Mouse (Mus musculus) lung, adult 2 months (tissue): ENCODE results near the gene Adgrg3. TPM values are rescaled to one million over a fixed set of nuclear protein-coding genes. Genes with fewer than 3 reads are reported as not detected.

Source experiments
- DNase-seq: peaks from one replicate; pipeline ENCODE4 v3.0.0; 2022
- H3K4me1 ChIP-seq: fragments of 200-500 bp; 2 replicates; pipeline ENCODE4 v1.6.1; 2011; ENCODE audit warnings: low read length; ENCODE audit not compliant: control insufficient read depth, insufficient read depth
- H3K4me3 ChIP-seq: fragments of 200-500 bp; replicated peaks from 2 replicates; pipeline ENCODE3; 2011; ENCODE audit warnings: low read depth, mild to moderate bottlenecking, control low read depth, low read length; ENCODE audit errors: extremely low read depth
- CTCF ChIP-seq: fragments of 200-500 bp; IDR thresholded peaks from 2 replicates; pipeline ENCODE4 v1.5.1; 2011; ENCODE audit warnings: mild to moderate bottlenecking, low read length, control low read depth; ENCODE audit not compliant: insufficient read depth
- POLR2A ChIP-seq: fragments of 200-500 bp; IDR thresholded peaks from 2 replicates; pipeline ENCODE4 v1.6.1; 2011; ENCODE audit warnings: low read depth, mild to moderate bottlenecking, control low read depth, low read length, borderline replicate concordance; ENCODE audit errors: extremely low read depth
- WGBS: fragments of 180-500 bp; shearing (Covaris S2); methylation state at CpG from one replicate; pipeline ENCODE4 v1.1.7; 2018; 5-methylcytosine and 5-hydroxymethylcytosine counted together
- polyA plus RNA-seq: library from polyadenylated mRNA; depleted of rRNA; stranded (reverse); fragments of >200 nt; gene quantifications from 2 replicates; pipeline ENCODE4 v1.2.3, GENCODE M21; 2012

Gene Adgrg3
- polyA plus RNA-seq, 1 experiment = 15.4 TPM

GRCm38 (mm10) chr8:94992010-94992409 is 25.5 kb upstream of the Adgrg3 start:
- no peak overlapping the region for H3K4me3 ChIP-seq
- TF ChIP-seq POLR2A = no peak
- TF ChIP-seq CTCF = no peak
- no peak for DNase-seq
- 71% methylated on average over 4 of the region's 4 CpGs for WGBS
- H3K4me1 ChIP-seq = peaks cover 22% of the 10 kb centered on the region

DNA sequence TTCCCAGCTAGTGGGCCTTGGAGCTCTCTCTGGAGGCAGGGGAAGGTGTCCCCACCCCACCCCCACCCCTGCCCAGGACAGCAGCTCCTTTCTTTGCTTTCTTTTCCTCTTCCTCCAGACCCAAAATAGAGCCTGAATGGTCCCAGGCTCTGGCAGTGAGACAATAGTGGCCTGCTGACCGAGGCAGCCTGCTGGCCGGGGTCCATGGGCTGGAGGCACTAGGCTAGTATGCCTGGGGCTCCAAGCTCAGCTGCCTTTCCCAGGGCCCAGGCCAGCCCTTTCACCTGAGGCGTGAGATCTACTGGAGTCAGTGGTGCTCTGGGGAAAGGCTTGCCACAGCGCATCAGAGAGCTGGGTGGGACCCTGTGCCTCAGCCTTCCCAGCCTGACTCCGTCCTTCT is 25.0 kb upstream of the Adgrg3 start:
- TF ChIP-seq CTCF (no peak), POLR2A (no peak)
- no peak for DNase-seq

DNA sequence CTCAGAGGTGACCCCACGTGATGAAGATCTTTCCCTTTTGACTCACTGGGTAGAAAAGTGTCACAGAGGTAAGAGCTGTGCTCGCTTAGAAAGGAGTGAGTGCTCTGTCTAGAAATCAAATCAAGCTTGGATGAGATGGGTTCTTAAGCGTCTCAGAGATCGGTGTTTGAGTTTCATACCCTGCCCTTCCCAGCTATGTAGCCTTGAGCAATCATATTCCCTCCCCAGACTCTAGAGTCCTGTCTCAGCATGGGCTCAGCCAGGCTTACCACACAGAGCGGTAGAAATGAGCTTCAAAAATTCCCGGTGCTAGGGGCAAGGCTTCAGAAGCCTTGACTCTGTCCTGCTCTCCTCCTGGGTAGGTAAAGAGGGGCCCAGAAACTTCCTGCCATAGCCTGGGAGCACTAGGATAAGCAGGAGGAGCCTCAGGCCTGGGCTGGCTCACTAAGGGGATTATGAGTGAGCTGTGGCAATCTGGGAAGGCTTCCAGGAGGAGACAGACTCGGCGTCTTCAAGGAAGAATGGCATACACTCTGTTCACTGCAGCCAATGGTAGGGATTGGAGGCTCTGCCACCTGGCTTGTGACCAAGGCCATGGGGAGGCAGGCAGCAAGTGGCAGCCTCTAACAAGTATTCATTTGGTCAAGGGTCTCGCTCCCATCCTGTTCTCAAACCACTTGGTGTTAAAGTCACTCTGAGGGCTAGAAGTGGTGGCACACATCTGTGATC is 24.3 kb upstream of the Adgrg3 start:
- no peak for DNase-seq
- WGBS = 48% methylated on average over 9 of the region's 9 CpGs
- H3K4me1 ChIP-seq = peaks cover 24% of the 10 kb centered on the region

More for the DNA sequence above, 25.0 kb upstream of the Adgrg3 start:
- WGBS = 26% methylated on average over 5 of the region's 5 CpGs
- H3K4me3 ChIP-seq = no peak overlapping the region
- H3K4me1 ChIP-seq = peaks cover 24% of the 10 kb centered on the region

DNA sequence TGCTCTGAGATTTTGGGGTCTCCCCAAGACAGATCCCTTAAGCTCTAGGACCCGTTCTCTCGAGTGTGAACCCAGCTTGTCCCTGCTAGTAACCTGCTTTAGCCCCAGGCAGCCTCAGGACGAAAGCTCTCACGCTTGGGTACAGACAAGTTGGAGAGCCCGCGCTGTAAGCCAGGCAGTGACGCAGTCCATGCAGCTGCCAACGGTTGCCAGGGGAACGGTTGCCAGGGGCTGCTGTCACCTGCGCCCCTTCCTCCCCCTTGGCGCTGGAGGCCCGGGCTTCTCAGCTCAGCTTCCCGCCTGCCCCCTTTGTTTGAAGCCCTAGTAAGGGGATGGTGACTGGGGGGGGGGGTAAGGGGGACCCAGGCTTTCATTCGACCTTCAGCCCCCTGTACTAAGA is 23.5 kb upstream of the Adgrg3 start:
- no peak for TF ChIP-seq POLR2A
- TF ChIP-seq CTCF = no peak
- no peak overlapping the region for H3K4me3 ChIP-seq
- 17% methylated on average over 14 of the region's 14 CpGs for WGBS
- no peak for DNase-seq
- H3K4me1 ChIP-seq = peaks cover 25% of the 10 kb centered on the region

More for the DNA sequence above, 24.3 kb upstream of the Adgrg3 start:
- H3K4me3 ChIP-seq = no peak overlapping the region
- TF ChIP-seq POLR2A (no peak), CTCF (no peak)

DNA sequence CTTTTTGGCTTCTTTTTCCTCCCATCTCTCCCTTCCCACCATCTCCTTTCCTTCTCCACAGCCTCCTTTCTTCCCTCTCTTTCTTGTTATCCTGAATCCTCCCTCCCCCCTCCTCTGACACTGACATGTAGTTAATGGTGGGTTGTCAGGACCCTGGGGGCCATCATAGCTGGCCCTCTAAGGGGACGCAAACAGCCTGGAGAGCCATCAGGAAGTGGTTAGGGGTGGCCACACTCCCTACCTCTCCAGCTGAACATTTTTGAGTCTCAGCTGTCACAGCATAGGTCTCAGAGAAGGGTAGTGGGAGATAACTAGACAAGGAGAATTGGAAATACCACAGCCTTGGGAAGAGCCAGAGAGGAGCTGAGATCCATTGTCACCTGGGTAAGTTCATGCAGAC is 23.0 kb upstream of the Adgrg3 start:
- no peak overlapping the region for H3K4me3 ChIP-seq
- 63% methylated on average over 1 of the region's 1 CpGs for WGBS
- DNase-seq = no peak
- H3K4me1 ChIP-seq = peaks cover 30% of the 10 kb centered on the region
- TF ChIP-seq CTCF = no peak
- no peak for TF ChIP-seq POLR2A

GRCm38 (mm10) chr8:94995336-94995893 is 22.1 kb upstream of the Adgrg3 start:
- peaks cover 38% of the 10 kb centered on the region for H3K4me1 ChIP-seq
- DNase-seq = no peak
- WGBS = 61% methylated on average over 5 of the region's 5 CpGs
- no peak for TF ChIP-seq POLR2A
- no peak for TF ChIP-seq CTCF
- no peak overlapping the region for H3K4me3 ChIP-seq

DNA sequence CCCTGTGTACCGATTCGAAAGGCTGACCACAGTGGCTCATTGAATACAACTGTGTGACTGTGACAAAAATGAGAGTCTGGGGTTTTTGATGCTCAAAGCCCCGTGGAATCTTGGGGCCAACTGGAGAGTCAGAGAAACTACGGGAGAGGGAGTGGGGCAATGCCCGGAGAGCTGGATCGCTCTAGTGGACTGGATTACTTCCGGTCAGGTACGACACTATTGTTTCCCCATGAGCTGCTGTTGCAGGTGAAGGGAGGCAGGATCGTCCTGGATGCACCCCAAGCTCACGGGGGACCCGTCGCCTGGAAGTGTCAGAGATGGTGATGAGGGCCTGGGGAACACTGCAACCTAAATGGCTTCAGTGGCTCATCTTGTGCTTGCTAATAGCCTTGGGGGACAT is 21.5 kb upstream of the Adgrg3 start:
- DNase-seq = no peak
- Histone ChIP-seq H3K4me3 (no peak overlapping the region), H3K4me1 (peaks cover 41% of the 10 kb centered on the region)
- TF ChIP-seq CTCF (no peak), POLR2A (no peak)
- WGBS = 77% methylated on average over 12 of the region's 12 CpGs

DNA sequence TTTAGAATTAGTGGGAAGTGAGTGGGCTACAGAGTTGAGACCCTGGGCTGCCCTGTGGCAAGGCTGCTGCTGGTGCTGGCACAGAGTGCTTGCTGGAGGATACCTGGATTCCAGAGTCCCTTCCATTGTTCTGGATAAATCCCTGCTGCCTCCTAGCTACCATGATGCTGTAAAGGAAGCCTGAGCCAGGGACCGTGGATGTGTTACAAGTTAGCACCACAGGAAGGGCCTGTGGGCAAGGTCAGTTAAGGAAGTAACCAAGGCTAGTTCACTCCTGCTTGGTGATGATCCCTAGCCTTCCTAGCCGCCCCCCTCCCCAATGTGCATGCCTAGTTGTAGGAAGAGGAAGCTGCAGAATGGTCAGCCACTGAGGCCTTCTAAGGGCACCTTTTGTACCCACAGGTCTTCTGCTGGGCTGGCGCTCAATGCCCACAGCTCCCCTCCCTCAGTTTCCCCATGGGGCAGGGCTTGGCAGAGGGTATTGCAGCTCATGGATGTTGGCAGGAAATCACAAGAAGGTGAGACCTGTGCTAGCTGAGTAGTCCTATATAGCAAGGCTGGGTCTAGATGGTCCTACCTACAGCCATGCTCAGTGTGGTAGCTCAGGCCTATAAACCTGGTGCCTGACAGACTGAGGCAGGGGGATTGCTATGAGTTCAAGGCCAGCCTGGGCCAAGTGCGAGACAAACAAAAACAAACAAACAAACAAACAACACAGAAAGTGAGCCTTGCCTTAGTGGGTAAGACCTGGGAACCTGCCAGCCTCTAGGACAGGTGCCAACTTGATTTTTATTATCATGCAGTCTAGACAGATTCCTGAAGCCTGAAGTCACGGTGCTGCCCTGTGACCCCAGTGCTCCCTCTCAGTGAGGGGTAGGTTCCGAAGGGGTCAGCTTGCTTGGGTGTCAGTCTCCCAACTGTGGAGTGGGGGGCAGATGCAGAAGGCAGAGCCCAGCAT is 20.3 kb upstream of the Adgrg3 start:
- no peak for DNase-seq
- TF ChIP-seq CTCF (no peak), POLR2A (no peak)
- no peak overlapping the region for H3K4me3 ChIP-seq
- H3K4me1 ChIP-seq = peaks cover 42% of the 10 kb centered on the region
- WGBS = 49% methylated on average over 6 of the region's 6 CpGs

GRCm38 (mm10) chr8:94997857-94998243 is 19.6 kb upstream of the Adgrg3 start:
- DNase-seq = no peak
- Histone ChIP-seq H3K4me3 (no peak overlapping the region), H3K4me1 (peaks cover 37% of the 10 kb centered on the region)
- TF ChIP-seq CTCF (no peak), POLR2A (no peak)
- WGBS = 57% methylated on average over 6 of the region's 6 CpGs

DNA sequence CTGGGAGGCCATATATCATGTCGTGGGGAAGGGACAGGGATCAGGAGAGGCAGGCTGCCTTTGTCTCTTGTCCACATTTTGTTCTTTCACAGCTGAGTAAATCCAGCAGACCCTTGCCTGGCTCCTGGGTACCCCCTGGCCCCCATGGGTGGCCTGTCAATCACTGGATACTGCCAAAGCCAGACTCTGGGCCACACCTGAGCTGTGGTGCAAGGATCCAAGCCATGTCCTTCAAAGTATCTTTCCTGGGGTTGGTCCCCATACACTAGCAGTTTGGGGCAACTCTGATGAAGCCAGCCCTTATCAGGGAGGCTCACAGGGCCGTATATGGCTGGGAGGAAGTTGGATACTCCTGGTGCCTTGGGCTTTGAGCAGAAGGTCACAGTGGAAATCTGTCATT is 19.1 kb upstream of the Adgrg3 start:
- TF ChIP-seq POLR2A = no peak
- 51% methylated on average over 2 of the region's 2 CpGs for WGBS
- DNase-seq = no peak

More for the DNA sequence above, 19.1 kb upstream of the Adgrg3 start:
- Histone ChIP-seq H3K4me1 (peaks cover 35% of the 10 kb centered on the region), H3K4me3 (no peak overlapping the region)
